Mouse (Mus musculus): ENCODE measurements around the gene Pkd1l2. TPM values are rescaled to one million over a fixed set of nuclear protein-coding genes. Genes with fewer than 3 reads are reported as not detected.
A peak's percentile ranks its signal among the peaks of the same experiment; 100 is the strongest.

Gene Pkd1l2
- total RNA-seq, 1 experiment, result 1.5 TPM

DNA sequence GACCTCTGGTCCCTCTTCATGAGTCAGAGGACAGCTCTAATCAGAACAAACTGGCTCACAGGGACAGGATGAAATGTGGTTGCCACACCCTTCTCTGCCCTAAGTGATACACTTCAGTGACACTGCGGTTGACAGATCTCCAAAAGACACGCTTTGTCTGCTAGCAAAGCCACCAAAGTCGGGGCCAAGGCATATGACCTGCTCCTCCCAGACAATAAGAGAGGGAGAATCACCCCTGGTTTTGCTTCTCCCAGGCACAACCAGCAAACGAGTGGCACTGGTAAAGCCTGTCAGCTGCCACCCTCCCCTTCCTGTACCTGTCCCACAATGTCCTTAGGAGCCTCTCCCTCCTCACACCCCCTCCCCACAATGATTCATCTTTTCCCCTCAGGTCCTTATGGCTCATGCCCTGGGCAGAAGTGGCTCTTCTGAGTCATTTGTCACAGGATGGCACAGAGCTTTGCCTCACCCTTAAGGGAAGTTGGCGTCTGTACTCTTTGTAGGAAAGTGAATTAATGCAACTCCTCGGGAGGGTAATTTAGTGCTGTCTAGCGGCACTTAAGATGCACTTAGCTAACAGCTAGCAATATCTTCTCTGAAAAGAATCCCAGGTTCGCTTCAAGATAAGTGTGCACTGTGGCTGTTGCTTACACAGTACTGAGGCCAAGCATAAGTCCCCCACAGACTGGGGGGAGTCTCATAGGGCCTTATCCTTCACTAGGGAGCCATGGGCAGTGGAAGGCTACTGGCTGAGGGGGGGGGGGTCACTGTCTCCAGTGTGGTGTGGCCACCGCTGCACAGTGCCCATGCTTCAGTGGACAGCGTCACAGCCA is 7.7 kb downstream of the Pkd1l2 start:
- Histone ChIP-seq H3K9me3 (ENCODE audit: control insufficient read depth, insufficient read depth, low read depth, low read length) (no peaks in the 10 kb centered on the region), H3K36me3 (ENCODE audit: control insufficient read depth, insufficient read depth, low read length, poor library complexity, severe bottlenecking) (no peaks in the 10 kb centered on the region), H3K4me3 (ENCODE audit: insufficient read depth in 1 of 2, low read depth in 1 of 2, low read length in 2 of 2, poor library complexity in 1 of 2, severe bottlenecking in 1 of 2) (no peak overlapping the region), H3K27ac (ENCODE audit: insufficient read depth, low read depth, low read length, poor library complexity, severe bottlenecking) (no peak overlapping the region), H3K4me1 (ENCODE audit: control insufficient read depth in 2 of 2, insufficient read depth in 2 of 2, low read length in 2 of 2, poor library complexity in 1 of 2) (peaks cover 4 to 14% of the 10 kb centered on the region in 2 experiments; a peak in 2 of 4 replicates), H3K9ac (ENCODE audit: insufficient read depth, low read depth, low read length, poor library complexity, severe bottlenecking) (no peak overlapping the region)
- in situ Hi-C loops (cut with MboI; ENCODE audit: low sequenced_read_pairs in 2 of 2, unreplicated experiment in 2 of 2), result no loop called here
- DNase-seq (ENCODE audit: low read depth, low spot score), result no peak
- TF ChIP-seq ZNF384 (IDR thresholded peaks at IDR 0.05; ENCODE audit: low read depth, low read length), result no peak
- no peak for TF ChIP-seq CHD2 (IDR thresholded peaks at IDR 0.05; ENCODE audit: low read depth, low read length)
- no peak for TF ChIP-seq MAFK (IDR thresholded peaks at IDR 0.05; ENCODE audit: insufficient read depth, low read depth, low read length)
- no peak for TF ChIP-seq ZC3H11A (IDR thresholded peaks at IDR 0.05; ENCODE audit: borderline replicate concordance, low read depth, low read length)
- TF ChIP-seq HCFC1 (IDR thresholded peaks at IDR 0.05; ENCODE audit: borderline replicate concordance, insufficient read depth, low read length), result no peak

DNA sequence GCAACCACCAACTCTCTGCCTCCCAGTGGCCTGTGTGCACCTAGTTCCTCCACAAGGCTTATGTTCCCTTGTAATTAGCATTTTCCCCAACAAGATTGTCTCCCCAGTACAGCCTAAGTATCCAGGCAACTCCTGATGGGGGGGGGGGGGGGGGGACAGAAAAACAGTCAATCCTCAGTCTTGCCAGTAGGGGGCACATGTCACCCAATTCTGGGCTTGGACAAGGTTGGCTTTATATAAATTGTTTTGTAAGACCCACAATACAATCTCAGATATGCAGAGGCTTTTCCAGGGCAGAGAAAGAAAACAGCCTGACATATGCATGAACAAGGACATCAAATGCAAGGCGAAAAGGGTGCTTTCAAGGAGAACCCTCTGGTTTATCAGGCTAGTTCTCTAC is 12.5 kb downstream of the Pkd1l2 start:
- Histone ChIP-seq H3K4me3 (ENCODE audit: insufficient read depth in 1 of 2, low read depth in 1 of 2, low read length in 2 of 2, poor library complexity in 1 of 2, severe bottlenecking in 1 of 2) (no peak overlapping the region), H3K27ac (ENCODE audit: insufficient read depth, low read depth, low read length, poor library complexity, severe bottlenecking) (no peak overlapping the region), H3K9ac (ENCODE audit: insufficient read depth, low read depth, low read length, poor library complexity, severe bottlenecking) (no peak overlapping the region), H3K36me3 (ENCODE audit: control insufficient read depth, insufficient read depth, low read length, poor library complexity, severe bottlenecking) (no peaks in the 10 kb centered on the region), H3K9me3 (ENCODE audit: control insufficient read depth, insufficient read depth, low read depth, low read length) (no peaks in the 10 kb centered on the region), H3K4me1 (ENCODE audit: control insufficient read depth in 2 of 2, insufficient read depth in 2 of 2, low read length in 2 of 2, poor library complexity in 1 of 2) (peaks cover 0 to 4% of the 10 kb centered on the region in 2 experiments; a peak in 2 of 4 replicates)
- no peak for DNase-seq (ENCODE audit: low read depth, low spot score)
- no peak for TF ChIP-seq HCFC1 (IDR thresholded peaks at IDR 0.05; ENCODE audit: borderline replicate concordance, insufficient read depth, low read length)
- no peak for TF ChIP-seq ZC3H11A (IDR thresholded peaks at IDR 0.05; ENCODE audit: borderline replicate concordance, low read depth, low read length)
- TF ChIP-seq MAFK (IDR thresholded peaks at IDR 0.05; ENCODE audit: insufficient read depth, low read depth, low read length), result no peak
- in situ Hi-C loops (cut with MboI; ENCODE audit: low sequenced_read_pairs in 2 of 2, unreplicated experiment in 2 of 2), result no loop called here

DNA sequence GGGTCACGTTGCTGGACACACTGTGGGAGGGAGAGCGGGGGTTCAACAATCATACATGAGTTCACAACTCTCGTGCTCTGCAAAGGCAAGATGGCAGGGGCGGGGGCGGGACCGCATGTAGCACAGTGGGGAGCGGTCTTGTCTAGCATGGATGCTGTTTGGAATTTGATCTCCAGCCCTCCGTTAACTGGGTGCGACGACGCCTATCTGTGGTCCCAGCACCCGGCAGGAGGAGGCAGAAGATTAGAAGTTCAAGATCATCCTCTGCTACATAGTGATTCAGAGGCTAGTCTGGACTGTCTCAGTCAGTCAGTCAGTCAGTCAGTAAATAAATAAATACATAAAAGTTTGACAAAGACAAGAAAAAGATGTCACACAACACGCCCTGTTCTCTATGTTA is 14.0 kb downstream of the Pkd1l2 start:
- TF ChIP-seq MAFK (IDR thresholded peaks at IDR 0.05; ENCODE audit: insufficient read depth, low read depth, low read length) (no peak), CHD2 (IDR thresholded peaks at IDR 0.05; ENCODE audit: low read depth, low read length) (no peak), ZC3H11A (IDR thresholded peaks at IDR 0.05; ENCODE audit: borderline replicate concordance, low read depth, low read length) (no peak), ZNF384 (IDR thresholded peaks at IDR 0.05; ENCODE audit: low read depth, low read length) (no peak), HCFC1 (IDR thresholded peaks at IDR 0.05; ENCODE audit: borderline replicate concordance, insufficient read depth, low read length) (no peak)
- in situ Hi-C loops (cut with MboI; ENCODE audit: low sequenced_read_pairs in 2 of 2, unreplicated experiment in 2 of 2), result no loop called here
- DNase-seq (ENCODE audit: low read depth, low spot score), result no peak
- no peak overlapping the region for H3K27ac ChIP-seq (ENCODE audit: insufficient read depth, low read depth, low read length, poor library complexity, severe bottlenecking)
- H3K36me3 ChIP-seq (ENCODE audit: control insufficient read depth, insufficient read depth, low read length, poor library complexity, severe bottlenecking), result no peaks in the 10 kb centered on the region
- H3K4me1 ChIP-seq (ENCODE audit: control insufficient read depth in 2 of 2, insufficient read depth in 2 of 2, low read length in 2 of 2, poor library complexity in 1 of 2), result peaks cover 0 to 4% of the 10 kb centered on the region in 2 experiments; a peak in 2 of 4 replicates
- no peaks in the 10 kb centered on the region for H3K9me3 ChIP-seq (ENCODE audit: control insufficient read depth, insufficient read depth, low read depth, low read length)
- no peak overlapping the region for H3K9ac ChIP-seq (ENCODE audit: insufficient read depth, low read depth, low read length, poor library complexity, severe bottlenecking)
- H3K4me3 ChIP-seq (ENCODE audit: insufficient read depth in 1 of 2, low read depth in 1 of 2, low read length in 2 of 2, poor library complexity in 1 of 2, severe bottlenecking in 1 of 2), result no peak overlapping the region

DNA sequence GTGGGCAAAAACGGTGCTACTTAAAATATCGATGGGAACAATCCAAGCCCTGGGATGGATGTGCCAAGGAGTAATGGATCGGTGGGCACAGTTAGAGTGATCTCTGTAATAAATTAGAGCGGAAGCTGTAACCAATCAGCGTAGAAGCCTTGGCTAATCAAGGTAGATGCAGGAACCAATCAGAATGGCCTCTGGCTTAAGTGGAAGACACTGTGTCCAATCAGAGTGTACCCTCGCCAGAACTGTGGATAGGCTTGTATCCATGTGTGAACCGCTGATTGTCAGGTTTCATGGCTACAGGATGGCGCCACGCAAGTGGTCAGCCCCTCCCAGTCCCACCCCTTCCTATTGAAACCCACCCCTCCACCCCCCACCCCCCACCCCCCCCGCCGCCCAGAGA is 14.9 kb downstream of the Pkd1l2 start:
- Histone ChIP-seq H3K4me3 (ENCODE audit: insufficient read depth in 1 of 2, low read depth in 1 of 2, low read length in 2 of 2, poor library complexity in 1 of 2, severe bottlenecking in 1 of 2) (no peak overlapping the region), H3K4me1 (ENCODE audit: control insufficient read depth in 2 of 2, insufficient read depth in 2 of 2, low read length in 2 of 2, poor library complexity in 1 of 2) (peaks cover 0 to 4% of the 10 kb centered on the region in 2 experiments; a peak in 2 of 4 replicates)
- TF ChIP-seq CHD2 (IDR thresholded peaks at IDR 0.05; ENCODE audit: low read depth, low read length) (0 out of 2 replicates have a peak, but pooled peaks have one; percentile 48), ZNF384 (IDR thresholded peaks at IDR 0.05; ENCODE audit: low read depth, low read length) (no peak)

More for the DNA sequence above, 14.9 kb downstream of the Pkd1l2 start:
- Histone ChIP-seq H3K9me3 (ENCODE audit: control insufficient read depth, insufficient read depth, low read depth, low read length) (no peaks in the 10 kb centered on the region), H3K9ac (ENCODE audit: insufficient read depth, low read depth, low read length, poor library complexity, severe bottlenecking) (no peak overlapping the region), H3K27ac (ENCODE audit: insufficient read depth, low read depth, low read length, poor library complexity, severe bottlenecking) (no peak overlapping the region), H3K36me3 (ENCODE audit: control insufficient read depth, insufficient read depth, low read length, poor library complexity, severe bottlenecking) (no peaks in the 10 kb centered on the region)
- no peak for DNase-seq (ENCODE audit: low read depth, low spot score)
- in situ Hi-C loops (cut with MboI; ENCODE audit: low sequenced_read_pairs in 2 of 2, unreplicated experiment in 2 of 2), result no loop called here

Measured in ES-E14 (cell line).